Mouse (Mus musculus) testis, postnatal 10 days (tissue): ENCODE measurements around the gene Itm2b.
A peak's percentile ranks its signal among the peaks of the same experiment; 100 is the strongest.

Source experiments
- DNase-seq: peaks from one replicate; pipeline ENCODE4 v3.0.0; 2021; ENCODE audit warnings: low spot score

The Itm2b gene

DNA sequence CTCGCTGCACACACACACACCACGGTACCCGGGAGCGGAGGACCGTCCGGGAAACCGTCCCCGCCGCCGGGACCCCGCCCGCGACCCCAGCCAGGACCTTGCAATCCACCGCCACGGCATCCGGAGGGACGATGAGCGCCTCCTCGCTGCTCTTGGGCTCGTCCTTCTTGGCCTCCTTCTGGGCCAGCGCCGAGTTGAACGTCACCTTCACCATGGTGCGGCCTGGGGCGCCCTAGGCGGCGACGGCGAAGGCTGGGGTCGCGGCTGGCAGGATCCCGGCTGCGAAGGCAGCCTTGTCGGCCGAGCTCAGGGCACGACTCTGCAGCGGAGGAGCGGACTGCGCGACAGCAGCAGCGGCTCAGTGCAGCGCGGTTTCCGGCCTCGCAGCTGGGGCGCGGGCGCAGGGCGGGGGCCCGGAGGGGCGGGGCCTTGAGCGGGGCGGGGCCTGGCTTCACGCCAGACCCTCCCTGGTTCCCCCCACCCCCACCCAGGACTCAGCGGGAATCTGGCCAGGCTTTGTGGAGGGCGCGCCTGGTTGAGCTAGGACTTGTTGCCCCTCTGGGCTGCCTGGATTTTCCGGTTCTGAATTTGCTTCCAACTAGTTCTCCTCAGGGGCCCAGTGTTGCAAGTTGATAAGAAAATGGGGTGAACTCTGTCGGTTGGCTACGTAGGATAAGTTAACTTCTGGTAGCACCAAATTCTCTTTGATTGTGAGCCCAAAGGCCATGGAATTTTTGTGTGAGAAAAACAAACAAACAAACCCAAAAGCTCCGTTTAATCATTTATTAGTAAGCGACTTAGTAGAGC, at the start of gene Itm2b:
Itm2b (minus strand) TSS at position 377 of the 807 bp plus-strand sequence.
- DNase-seq = peak; percentile 94

- DNase-seq = no peak
Measured at GRCm38 (mm10) chr14:73433487-73433886, 48.4 kb upstream of the Itm2b start.

DNA sequence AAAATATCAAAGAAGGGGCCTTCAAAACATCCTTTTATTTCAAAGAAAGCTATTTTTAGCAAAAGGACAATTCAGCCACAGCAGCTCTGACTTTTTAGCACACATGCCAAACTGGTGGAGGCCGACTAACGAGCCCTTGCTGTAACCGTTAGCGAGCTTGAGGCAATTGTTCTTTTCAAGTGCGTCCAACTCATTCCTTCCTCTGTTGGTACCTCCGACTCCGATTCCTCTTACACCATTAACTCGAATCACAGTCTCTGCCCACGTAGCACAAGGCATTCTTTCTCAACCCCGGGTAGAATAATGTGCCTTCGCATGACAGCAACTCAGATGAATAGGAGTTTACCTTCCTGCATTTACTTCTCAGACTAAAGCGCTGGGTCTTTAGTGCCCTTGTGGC, 45.5 kb upstream of the Itm2b start:
- no peak for DNase-seq

- no peak for DNase-seq
Measured at GRCm38 (mm10) chr14:73425571-73426041, 40.5 kb upstream of the Itm2b start.

GRCm38 (mm10) chr14:73424961-73425360, 39.9 kb upstream of the Itm2b start:
- no peak for DNase-seq

DNA sequence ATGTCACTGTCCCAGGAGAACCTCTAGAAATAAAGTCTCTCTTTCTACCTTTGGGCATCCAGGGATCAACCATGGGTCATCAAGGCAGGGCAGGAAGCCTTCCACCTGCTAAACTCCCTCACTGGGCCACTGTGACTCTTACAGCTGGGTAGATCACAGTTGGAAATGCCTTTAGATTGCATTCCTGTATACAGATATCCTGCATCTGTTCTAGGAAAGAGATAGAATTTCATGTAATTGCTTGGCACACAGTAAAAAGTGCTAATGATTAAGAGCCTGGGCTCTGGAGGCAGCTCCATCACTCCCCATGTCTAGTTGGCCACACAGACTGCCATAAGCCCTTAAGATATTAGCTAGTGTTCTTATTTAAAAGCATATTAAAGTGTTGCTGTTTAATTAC, 38.5 kb upstream of the Itm2b start:
- DNase-seq = no peak

DNA sequence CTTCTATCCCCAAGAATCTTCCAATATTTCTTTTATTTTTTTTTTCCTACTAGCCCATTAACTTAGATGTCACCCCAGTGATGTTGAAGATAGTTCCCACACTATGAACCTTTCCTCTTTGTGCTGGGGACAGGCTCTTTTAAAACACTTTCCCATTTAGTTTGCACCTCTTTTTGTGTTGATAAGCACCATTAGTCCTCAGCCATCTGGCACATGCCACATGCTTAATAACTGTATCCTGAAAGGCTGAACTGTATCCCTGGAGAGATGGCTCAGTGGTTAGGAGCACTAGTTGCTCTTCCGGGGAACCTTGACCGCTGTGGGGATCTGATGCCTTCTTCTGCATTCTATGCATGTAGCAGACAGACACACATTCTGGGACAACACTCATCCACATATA, 37.5 kb upstream of the Itm2b start:
- no peak for DNase-seq

DNA sequence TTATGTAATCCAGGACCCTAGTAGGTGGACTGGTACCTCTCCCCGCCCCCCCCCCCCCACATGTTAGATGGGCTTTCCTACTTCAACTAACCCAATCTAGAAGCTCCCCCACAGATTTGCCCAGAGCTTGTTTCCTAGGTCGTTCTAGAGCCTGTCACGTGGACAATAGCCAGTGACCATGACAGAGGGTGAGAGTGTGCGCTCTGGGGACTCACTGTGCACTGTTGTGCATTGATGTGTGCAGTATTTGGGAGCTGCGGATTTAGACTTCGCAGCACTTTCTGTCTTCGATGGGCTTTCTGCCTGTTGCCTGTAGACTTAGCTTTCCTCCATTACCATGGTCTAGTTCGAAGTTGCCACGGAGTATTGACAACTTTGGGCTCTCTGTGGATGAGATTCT, 36.5 kb upstream of the Itm2b start:
- no peak for DNase-seq

DNA sequence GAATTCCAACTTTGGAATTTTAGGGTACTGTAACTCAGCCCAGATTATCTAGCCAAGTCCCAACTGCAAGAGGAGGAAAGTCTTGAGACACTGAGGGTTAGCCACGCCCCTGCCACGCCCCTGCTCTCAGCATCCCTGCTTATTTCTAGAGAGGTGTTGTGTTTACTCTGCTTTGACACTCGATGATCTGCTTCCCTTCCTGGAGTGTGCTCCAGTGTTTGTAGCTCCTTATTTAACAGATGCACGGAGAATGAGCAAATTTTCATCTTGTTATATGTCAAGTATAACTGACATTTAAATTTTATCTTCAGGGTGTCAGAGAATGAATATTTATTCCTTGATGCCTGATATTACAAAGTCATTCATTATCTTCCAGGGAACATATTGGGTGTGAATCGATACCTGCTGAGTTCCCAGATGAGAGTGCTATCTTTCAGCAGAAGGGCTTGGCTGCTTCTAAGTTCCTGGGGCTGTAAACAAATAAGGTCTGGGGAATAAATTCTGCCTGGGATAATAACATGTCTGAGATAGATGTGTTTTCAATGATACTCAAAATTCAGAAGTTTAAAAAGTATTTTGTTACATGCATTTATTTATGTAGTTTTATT, 35.2 kb upstream of the Itm2b start:
- DNase-seq = no peak

GRCm38 (mm10) chr14:73416511-73416910, 31.4 kb upstream of the Itm2b start:
- DNase-seq = no peak

- no peak for DNase-seq
Measured at GRCm38 (mm10) chr14:73415376-73416035, 30.4 kb upstream of the Itm2b start.

- DNase-seq = no peak
Measured at GRCm38 (mm10) chr14:73411729-73412128, 26.6 kb upstream of the Itm2b start.

GRCm38 (mm10) chr14:73410083-73410482, 25.0 kb upstream of the Itm2b start:
- no peak for DNase-seq

GRCm38 (mm10) chr14:73408223-73408845, 23.2 kb upstream of the Itm2b start:
- no peak for DNase-seq

DNA sequence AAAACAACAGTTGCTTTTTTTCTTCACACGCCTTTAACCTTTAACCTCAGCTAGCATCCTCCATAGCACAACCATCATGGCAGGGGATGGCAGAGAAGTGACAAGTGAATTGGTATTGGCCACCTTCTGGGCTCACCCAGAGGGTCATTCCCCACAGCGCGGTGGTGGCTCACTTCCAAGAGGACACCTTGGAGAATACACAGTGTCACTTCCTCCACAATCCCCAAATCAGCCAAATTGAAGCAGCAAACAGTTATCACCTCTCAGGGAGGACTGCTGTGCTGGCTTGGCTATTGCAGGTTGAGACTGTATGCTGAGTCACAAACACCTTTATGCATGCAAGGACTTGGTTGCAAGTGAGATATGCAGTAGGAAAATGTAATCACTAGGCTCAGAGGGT, 18.9 kb upstream of the Itm2b start:
- DNase-seq = no peak

- DNase-seq = no peak
Measured at GRCm38 (mm10) chr14:73403351-73403750, 18.3 kb upstream of the Itm2b start.

DNA sequence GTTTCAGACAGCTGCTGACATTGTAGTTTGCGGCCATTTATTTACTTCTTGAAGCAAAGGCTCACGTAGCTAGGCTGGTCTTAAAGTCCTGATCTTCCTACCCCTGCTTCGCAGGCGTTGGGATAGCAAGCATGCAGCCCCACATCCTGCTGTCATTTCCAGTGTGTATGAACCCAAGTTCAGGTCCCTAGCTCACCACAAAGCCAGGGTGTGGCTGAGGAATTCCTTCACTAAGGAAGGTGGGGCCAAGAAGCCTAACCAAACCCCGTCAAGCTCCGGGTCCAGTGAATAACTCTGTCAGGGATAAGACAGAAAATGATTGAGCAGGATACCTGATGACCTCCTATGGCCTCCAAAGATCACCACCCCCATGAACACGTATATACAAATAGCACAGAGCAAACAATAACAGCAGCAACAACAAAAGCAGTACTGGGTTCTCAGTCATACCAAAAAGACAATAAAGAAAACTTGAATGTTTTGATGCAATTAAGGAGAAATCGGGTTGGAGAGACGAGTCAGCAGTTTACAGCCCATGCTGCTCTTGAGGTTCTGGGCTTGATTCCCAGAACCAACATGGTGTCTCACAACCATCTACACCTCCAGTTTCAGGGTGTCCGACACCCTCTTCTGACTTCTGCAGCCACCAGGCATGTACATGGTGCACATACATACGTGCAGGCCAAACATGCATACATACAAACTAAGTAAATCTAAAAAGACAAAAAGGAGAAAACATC, 17.4 kb upstream of the Itm2b start:
- no peak for DNase-seq

GRCm38 (mm10) chr14:73401408-73401807, 16.3 kb upstream of the Itm2b start:
- no peak for DNase-seq

GRCm38 (mm10) chr14:73399866-73400618, 15.0 kb upstream of the Itm2b start:
- no peak for DNase-seq

- DNase-seq = no peak
Measured at GRCm38 (mm10) chr14:73398367-73398996, 13.4 kb upstream of the Itm2b start.

- DNase-seq = no peak
Measured at GRCm38 (mm10) chr14:73395750-73396149, 10.7 kb upstream of the Itm2b start.
